Mouse (Mus musculus) small intestine, adult 10 weeks (tissue): ENCODE data around the gene Wrb. TPM values are rescaled to one million over a fixed set of nuclear protein-coding genes. Genes with fewer than 3 reads are reported as not detected.

Source experiments
- polyA plus RNA-seq: library from polyadenylated mRNA; stranded (reverse); fragments of 350-450 nt; fragmentation: Illumina TruSeq; extraction: RNeasy Lipid Tissue Mini Kit (QIAGEN cat#74804); gene quantifications from one replicate; pipeline ENCODE4 v1.2.3, GENCODE M21; 2014; ENCODE audit warnings: low replicate concordance

Gene Wrb
- polyA plus RNA-seq, result 2.6 TPM

GRCm38 (mm10) chr16:96145110-96145800 is at the start of gene Wrb:
TSS of gene Wrb (plus strand) at chr16:96145407.

GRCm38 (mm10) chr16:96127657-96128344 is 17.4 kb upstream of the Wrb start, which contains the start of gene Hmgn1:
TSS of gene Hmgn1 (minus strand) at chr16:96127729.

GRCm38 (mm10) chr16:96191531-96192506 is 46.6 kb downstream of the Wrb start, which contains the start of gene Lca5l:
TSS of gene Lca5l (minus strand) at chr16:96192271.

GRCm38 (mm10) chr16:96199913-96200701 is 54.9 kb downstream of the Wrb start, which contains the start of gene Sh3bgr:
TSS of gene Sh3bgr (plus strand) at chr16:96200450.

Other genes with a start within 250 kb of the Wrb start
- 20.2 TPM for gene Psmg1, start 154.4 kb upstream of the Wrb start, polyA plus RNA-seq
- gene Brwd1, start 62.9 kb upstream of the Wrb start, polyA plus RNA-seq, result 52.5 TPM
- 74.9 TPM for gene Hmgn1, start 17.7 kb upstream of the Wrb start, polyA plus RNA-seq
- not detected for gene Lca5l, start 46.9 kb downstream of the Wrb start, polyA plus RNA-seq
- gene Sh3bgr, start 55.0 kb downstream of the Wrb start, polyA plus RNA-seq, result 23.9 TPM
- gene B3galt5, start 90.4 kb downstream of the Wrb start, polyA plus RNA-seq, result 2.2 TPM